Mouse (Mus musculus): ENCODE data around the gene Hebp1. TPM values are rescaled to one million over a fixed set of nuclear protein-coding genes. Genes with fewer than 3 reads are reported as not detected.

The Hebp1 gene
- total and polyA plus RNA-seq, 3 experiments: 11.3 to 57.8 (median 46.6) TPM

GRCm38 (mm10) chr6:135187076-135187917 lies 10.5 kb downstream of the Hebp1 start:
- WGBS: 54% methylated on average over 10 of the region's 10 CpGs
- H3K79me2 ChIP-seq (replicated peaks; ENCODE audit: control insufficient read depth, insufficient read depth, low read length): no peaks in the 10 kb centered on the region
- no peak overlapping the region for H3K27ac ChIP-seq
- H3K9ac ChIP-seq (ENCODE audit: low read depth, low read length): no peak overlapping the region
- no peaks in the 10 kb centered on the region for H3K4me1 ChIP-seq (ENCODE audit: control insufficient read depth, insufficient read depth, low read length)
- H3K4me3 ChIP-seq: no peak overlapping the region
- no peak for DNase-seq
- intact Hi-C loops (cut with DNase I): no loop called here
- no peaks in the 10 kb centered on the region for H3K27me3 ChIP-seq (ENCODE audit: control insufficient read depth, insufficient read depth, low read length)
- TF ChIP-seq POLR2A (IDR thresholded peaks at IDR 0.05; ENCODE audit: insufficient read depth, low read depth, low read length) (no peak), EP300 (IDR thresholded peaks at IDR 0.05; ENCODE audit: insufficient read depth, low read depth, low read length) (no peak), CTCF (IDR thresholded peaks at IDR 0.05) (no peak)
- no peaks in the 10 kb centered on the region for H3K36me3 ChIP-seq (ENCODE audit: control insufficient read depth, insufficient read depth, low read length)

- peak; percentile 36 for TF ChIP-seq CTCF (IDR thresholded peaks at IDR 0.05)
- no peak for TF ChIP-seq EP300 (IDR thresholded peaks at IDR 0.05; ENCODE audit: insufficient read depth, low read depth, low read length)
- TF ChIP-seq POLR2A (IDR thresholded peaks at IDR 0.05; ENCODE audit: insufficient read depth, low read depth, low read length): no peak
- intact Hi-C loops (cut with DNase I): no loop called here
- Histone ChIP-seq H3K36me3 (ENCODE audit: control insufficient read depth, insufficient read depth, low read length) (no peaks in the 10 kb centered on the region), H3K27me3 (ENCODE audit: control insufficient read depth, insufficient read depth, low read length) (no peaks in the 10 kb centered on the region; the same call in 1 of the 2 replicates), H3K4me3 (no peak overlapping the region), H3K79me2 (replicated peaks; ENCODE audit: control insufficient read depth, insufficient read depth, low read length) (no peaks in the 10 kb centered on the region), H3K9ac (ENCODE audit: low read depth, low read length) (no peak overlapping the region), H3K27ac (no peak overlapping the region), H3K4me1 (ENCODE audit: control insufficient read depth, insufficient read depth, low read length) (no peaks in the 10 kb centered on the region)
- WGBS: 30% methylated on average over 8 of the region's 8 CpGs
- DNase-seq: no peak
These were observed 13.9 kb downstream of the Hebp1 start for GRCm38 (mm10) chr6:135183961-135184360.

DNA sequence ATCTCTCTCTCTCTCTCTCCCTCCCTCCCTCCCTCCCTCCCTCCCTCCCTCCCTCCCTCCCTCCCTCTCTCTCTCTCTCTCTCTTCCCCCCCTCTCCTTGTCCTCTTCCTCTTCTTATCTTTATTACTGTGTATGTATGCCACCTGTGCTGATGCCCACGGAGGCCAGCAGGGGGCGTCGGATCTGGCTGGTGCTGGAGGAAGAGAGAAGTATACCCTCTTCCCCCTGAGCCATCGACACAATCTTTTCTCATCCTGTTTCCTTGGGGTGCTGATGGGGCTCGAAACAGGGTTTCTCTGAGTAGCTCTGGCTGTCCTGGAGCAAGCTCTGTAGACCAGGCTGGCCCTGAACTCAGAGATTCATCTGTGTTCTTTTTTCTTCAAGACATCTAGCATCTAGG lies 14.9 kb downstream of the Hebp1 start:
- Histone ChIP-seq H3K27ac (no peak overlapping the region), H3K36me3 (ENCODE audit: control insufficient read depth, insufficient read depth, low read length) (no peaks in the 10 kb centered on the region), H3K79me2 (replicated peaks; ENCODE audit: control insufficient read depth, insufficient read depth, low read length) (no peaks in the 10 kb centered on the region), H3K4me3 (no peak overlapping the region), H3K9ac (ENCODE audit: low read depth, low read length) (no peak overlapping the region), H3K4me1 (ENCODE audit: control insufficient read depth, insufficient read depth, low read length) (no peaks in the 10 kb centered on the region), H3K27me3 (ENCODE audit: control insufficient read depth, insufficient read depth, low read length) (no peaks in the 10 kb centered on the region; the same call in 1 of the 2 replicates)
- 40% methylated on average over 5 of the region's 5 CpGs for WGBS
- DNase-seq: no peak
- intact Hi-C loops (cut with DNase I): no loop called here
- no peak for TF ChIP-seq EP300 (IDR thresholded peaks at IDR 0.05; ENCODE audit: insufficient read depth, low read depth, low read length)
- 0 out of 2 replicates have a peak, but pooled peaks have one; percentile 9 for TF ChIP-seq CTCF (IDR thresholded peaks at IDR 0.05)

GRCm38 (mm10) chr6:135178599-135178998 lies 19.2 kb downstream of the Hebp1 start:
- WGBS: 50% methylated on average over 3 of the region's 3 CpGs
- TF ChIP-seq EP300 (IDR thresholded peaks at IDR 0.05; ENCODE audit: insufficient read depth, low read depth, low read length): no peak
- TF ChIP-seq POLR2A (IDR thresholded peaks at IDR 0.05; ENCODE audit: insufficient read depth, low read depth, low read length): no peak
- TF ChIP-seq CTCF (IDR thresholded peaks at IDR 0.05): no peak

DNA sequence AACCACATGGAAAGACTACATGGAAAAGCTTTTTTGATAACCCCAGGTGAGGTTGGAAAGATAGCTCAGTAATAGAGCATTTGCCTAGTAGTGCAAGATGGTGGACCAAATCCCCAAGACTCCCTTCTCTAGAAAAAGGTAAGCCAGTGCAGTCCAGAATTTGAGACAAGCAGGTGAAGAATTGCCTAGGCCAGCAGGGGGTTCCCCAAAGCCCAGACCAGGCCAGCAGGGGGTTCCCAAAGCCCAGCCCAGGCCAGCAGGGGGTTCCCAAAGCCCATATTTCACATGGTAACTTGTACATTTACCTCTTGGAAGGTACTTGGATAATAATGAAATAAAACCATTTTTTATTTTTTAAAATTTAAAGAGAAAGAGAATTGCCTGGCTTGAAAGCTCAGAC lies 20.6 kb downstream of the Hebp1 start:
- Histone ChIP-seq H3K36me3 (ENCODE audit: control insufficient read depth, insufficient read depth, low read length) (no peaks in the 10 kb centered on the region), H3K27ac (no peak overlapping the region), H3K79me2 (replicated peaks; ENCODE audit: control insufficient read depth, insufficient read depth, low read length) (no peaks in the 10 kb centered on the region), H3K4me1 (ENCODE audit: control insufficient read depth, insufficient read depth, low read length) (no peaks in the 10 kb centered on the region), H3K27me3 (ENCODE audit: control insufficient read depth, insufficient read depth, low read length) (no peaks in the 10 kb centered on the region; the same call in 1 of the 2 replicates), H3K4me3 (no peak overlapping the region), H3K9ac (ENCODE audit: low read depth, low read length) (no peak overlapping the region)
- DNase-seq: no peak
- intact Hi-C loops (cut with DNase I): no loop called here
- TF ChIP-seq POLR2A (IDR thresholded peaks at IDR 0.05; ENCODE audit: insufficient read depth, low read depth, low read length): no peak
- no peak for TF ChIP-seq EP300 (IDR thresholded peaks at IDR 0.05; ENCODE audit: insufficient read depth, low read depth, low read length)
- no peak for TF ChIP-seq CTCF (IDR thresholded peaks at IDR 0.05)

More at GRCm38 (mm10) chr6:135178599-135178998, 19.2 kb downstream of the Hebp1 start:
- Histone ChIP-seq H3K79me2 (replicated peaks; ENCODE audit: control insufficient read depth, insufficient read depth, low read length) (no peaks in the 10 kb centered on the region), H3K27ac (no peak overlapping the region), H3K4me1 (ENCODE audit: control insufficient read depth, insufficient read depth, low read length) (no peaks in the 10 kb centered on the region), H3K27me3 (ENCODE audit: control insufficient read depth, insufficient read depth, low read length) (no peaks in the 10 kb centered on the region; the same call in 1 of the 2 replicates), H3K9ac (ENCODE audit: low read depth, low read length) (no peak overlapping the region), H3K4me3 (no peak overlapping the region), H3K36me3 (ENCODE audit: control insufficient read depth, insufficient read depth, low read length) (no peaks in the 10 kb centered on the region)
- no peak for DNase-seq
- intact Hi-C loops (cut with DNase I): no loop called here

DNA sequence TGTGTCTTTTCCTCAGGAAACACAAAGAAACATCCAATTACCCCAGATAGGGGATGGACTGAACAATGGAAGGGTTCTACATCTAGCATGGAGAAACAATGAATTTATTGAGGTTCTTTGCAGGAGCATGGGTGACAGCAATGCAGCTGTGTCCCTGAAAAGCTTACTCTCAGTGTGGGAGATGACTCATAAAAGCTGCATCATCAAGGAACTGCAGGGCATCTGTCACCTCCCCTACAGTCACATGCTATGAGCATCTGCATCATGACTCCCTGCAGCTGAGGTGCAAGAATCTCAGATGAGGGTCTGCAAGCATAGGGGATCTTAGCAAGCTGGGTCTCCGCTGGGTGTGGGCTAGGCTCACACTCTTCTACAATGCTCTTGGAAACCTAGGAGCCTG lies 22.8 kb downstream of the Hebp1 start:
- 97% methylated on average over 1 of the region's 1 CpGs for WGBS
- no peaks in the 10 kb centered on the region for H3K4me1 ChIP-seq (ENCODE audit: control insufficient read depth, insufficient read depth, low read length)
- intact Hi-C loops (cut with DNase I): no loop called here

More for the DNA sequence above, 22.8 kb downstream of the Hebp1 start:
- TF ChIP-seq EP300 (IDR thresholded peaks at IDR 0.05; ENCODE audit: insufficient read depth, low read depth, low read length): no peak
- no peak for TF ChIP-seq CTCF (IDR thresholded peaks at IDR 0.05)
- TF ChIP-seq POLR2A (IDR thresholded peaks at IDR 0.05; ENCODE audit: insufficient read depth, low read depth, low read length): no peak
- no peaks in the 10 kb centered on the region for H3K36me3 ChIP-seq (ENCODE audit: control insufficient read depth, insufficient read depth, low read length)
- H3K4me3 ChIP-seq: no peak overlapping the region
- no peak overlapping the region for H3K27ac ChIP-seq
- H3K79me2 ChIP-seq (replicated peaks; ENCODE audit: control insufficient read depth, insufficient read depth, low read length): no peaks in the 10 kb centered on the region
- H3K9ac ChIP-seq (ENCODE audit: low read depth, low read length): no peak overlapping the region
- no peaks in the 10 kb centered on the region for H3K27me3 ChIP-seq (ENCODE audit: control insufficient read depth, insufficient read depth, low read length)
- no peak for DNase-seq

Data from heart, adult 2 months (tissue).